Mouse (Mus musculus) stomach, embryonic 15.5 days (tissue): ENCODE results near the gene Ecm1. TPM values are rescaled to one million over a fixed set of nuclear protein-coding genes. Genes with fewer than 3 reads are reported as not detected.
A peak's percentile ranks its signal among the peaks of the same experiment; 100 is the strongest.

Experiments used
- ATAC-seq: fragments of 200-750 bp; cut with Nextera tagmentation; 2 replicates; pipeline ENCODE4 v1.8.0; 2017; ENCODE audit warnings: low read depth, moderate number of reproducible peaks, moderate TSS enrichment; ENCODE audit not compliant: insufficient read depth, low FRiP score
- H3K27ac ChIP-seq: fragments of 300-500 bp; sonication (generic); 2 replicates; pipeline ENCODE4 v1.5.1; 2015; ENCODE audit warnings: mild to moderate bottlenecking, inconsistent platforms
- H3K27me3 ChIP-seq: fragments of 300-500 bp; sonication (generic); replicated peaks from 2 replicates; pipeline ENCODE4 v1.6.1; 2015; ENCODE audit warnings: inconsistent platforms
- H3K36me3 ChIP-seq: fragments of 300-500 bp; sonication (generic); 2 replicates; pipeline ENCODE4 v1.6.1; 2015; ENCODE audit warnings: inconsistent platforms
- H3K4me1 ChIP-seq: fragments of 300-500 bp; sonication (generic); 2 replicates; pipeline ENCODE4 v1.6.1; 2015; ENCODE audit warnings: inconsistent platforms
- H3K4me2 ChIP-seq: fragments of 300-500 bp; sonication (generic); 2 replicates; pipeline ENCODE4 v1.6.1; 2015; ENCODE audit warnings: mild to moderate bottlenecking, inconsistent platforms
- H3K4me3 ChIP-seq: fragments of 300-500 bp; sonication (generic); replicated peaks from 2 replicates; pipeline ENCODE4 v1.5.1; 2015; ENCODE audit warnings: inconsistent platforms
- H3K9ac ChIP-seq: fragments of 300-500 bp; sonication (generic); 2 replicates; pipeline ENCODE4 v1.6.1; 2015; ENCODE audit warnings: inconsistent platforms
- H3K9me3 ChIP-seq: fragments of 300-500 bp; sonication (generic); 2 replicates; pipeline ENCODE4 v1.6.1; 2016; ENCODE audit warnings: inconsistent platforms
- WGBS: fragments of 180-500 bp; shearing (Covaris S2); methylation state at CpG from one replicate; pipeline ENCODE4 v1.1.7; 2015; 5-methylcytosine and 5-hydroxymethylcytosine counted together
- microRNA-seq: library from miRNA; unstranded; fragments of <30 nt; microRNA quantifications from one replicate; pipeline ENCODE4, GENCODE M21; 2016
- polyA plus RNA-seq: library from polyadenylated mRNA; unstranded; fragments of >200 nt; fragmentation: Nextera tagmentation; extraction: Ambion mirVana; gene quantifications from 2 replicates; pipeline ENCODE4 v1.2.1, GENCODE M21; 2015

The Ecm1 gene
- polyA plus RNA-seq, 1 experiment from 2014 or later: 42.6 TPM

GRCm38 (mm10) chr3:95687524-95688421 lies 51.6 kb downstream of the Ecm1 start, which contains the start of gene Adamtsl4:
TSS of gene Adamtsl4 (minus strand) at chr3:95687917.
- no peaks in the 10 kb centered on the region for H3K27me3 ChIP-seq
- peaks cover 36% of the 10 kb centered on the region for H3K4me1 ChIP-seq
- no peaks in the 10 kb centered on the region for H3K36me3 ChIP-seq
- 4% methylated on average over 50 of the region's 50 CpGs for WGBS
- H3K4me3 ChIP-seq: peak within 1 kb of the TSS; percentile 50
- no peaks in the 10 kb centered on the region for H3K9me3 ChIP-seq
- peak; percentile 51 for ATAC-seq
- peak within 1 kb of the TSS; percentile 29 for H3K9ac ChIP-seq
- H3K27ac ChIP-seq: peak within 1 kb of the TSS; percentile 95
- peak within 1 kb of the TSS; percentile 92 for H3K4me2 ChIP-seq

- Histone ChIP-seq H3K27ac (peak overlapping the region; percentile 95), H3K27me3 (no peaks in the 10 kb centered on the region), H3K4me3 (peak overlapping the region; percentile 50), H3K4me1 (peaks cover 36% of the 10 kb centered on the region), H3K9me3 (no peaks in the 10 kb centered on the region), H3K9ac (peak overlapping the region; percentile 29; the same call in 1 of the 2 replicates), H3K4me2 (peak overlapping the region; percentile 92), H3K36me3 (no peaks in the 10 kb centered on the region)
- ATAC-seq: peak; percentile 5; the same call in 1 of the 2 replicates
- 10% methylated on average over 4 of the region's 4 CpGs for WGBS
Observed at GRCm38 (mm10) chr3:95687168-95687523, 52.2 kb downstream of the Ecm1 start.

- Histone ChIP-seq H3K36me3 (no peaks in the 10 kb centered on the region), H3K27me3 (no peaks in the 10 kb centered on the region), H3K9me3 (no peaks in the 10 kb centered on the region), H3K27ac (peak overlapping the region; percentile 95; the same call in 1 of the 2 replicates), H3K9ac (no peak overlapping the region), H3K4me3 (peak overlapping the region; percentile 50), H3K4me1 (peaks cover 36% of the 10 kb centered on the region), H3K4me2 (peak overlapping the region; percentile 92)
- ATAC-seq: no peak
- whole genome bisulfite sequencing: 49% methylated on average over 10 of the region's 10 CpGs
Observed at GRCm38 (mm10) chr3:95686492-95687167, 52.7 kb downstream of the Ecm1 start.

GRCm38 (mm10) chr3:95685701-95686100 lies 53.7 kb downstream of the Ecm1 start:
- no peak overlapping the region for H3K27ac ChIP-seq
- no peaks in the 10 kb centered on the region for H3K27me3 ChIP-seq
- no peak overlapping the region for H3K9ac ChIP-seq
- no peak overlapping the region for H3K4me3 ChIP-seq
- no peaks in the 10 kb centered on the region for H3K36me3 ChIP-seq
- H3K4me1 ChIP-seq: peaks cover 38% of the 10 kb centered on the region
- H3K9me3 ChIP-seq: no peaks in the 10 kb centered on the region
- no peak overlapping the region for H3K4me2 ChIP-seq
- WGBS: 68% methylated on average over 2 of the region's 2 CpGs
- ATAC-seq: no peak

GRCm38 (mm10) chr3:95685301-95685700 lies 54.1 kb downstream of the Ecm1 start:
- H3K9me3 ChIP-seq: no peaks in the 10 kb centered on the region
- no peak overlapping the region for H3K4me2 ChIP-seq
- ATAC-seq: no peak
- H3K36me3 ChIP-seq: no peaks in the 10 kb centered on the region
- no peak overlapping the region for H3K4me3 ChIP-seq
- no peak overlapping the region for H3K9ac ChIP-seq
- H3K27ac ChIP-seq: no peak overlapping the region
- H3K27me3 ChIP-seq: no peaks in the 10 kb centered on the region
- peaks cover 40% of the 10 kb centered on the region for H3K4me1 ChIP-seq
- 74% methylated on average over 4 of the region's 4 CpGs for WGBS

- Histone ChIP-seq H3K9me3 (no peaks in the 10 kb centered on the region), H3K4me3 (no peak overlapping the region), H3K27me3 (no peaks in the 10 kb centered on the region), H3K36me3 (no peaks in the 10 kb centered on the region), H3K27ac (no peak overlapping the region), H3K4me1 (peaks cover 40% of the 10 kb centered on the region), H3K4me2 (no peak overlapping the region), H3K9ac (no peak overlapping the region)
- 51% methylated on average over 7 of the region's 8 CpGs for WGBS
- no peak for ATAC-seq
Observed at GRCm38 (mm10) chr3:95684846-95685245, 54.5 kb downstream of the Ecm1 start.

Small RNA genes within 50 kb of the gene (microRNA-seq; reads per million reads assigned to microRNA genes)
- 0.58 reads per million for gene Mir7014

Other genes starting within 250 kb of the Ecm1 start
- 11.7 and 12.2 TPM in 2 replicates for gene Ctsk, start 240.3 kb downstream of the Ecm1 start, polyA plus RNA-seq
- gene Ctss, start 212.8 kb downstream of the Ecm1 start, polyA plus RNA-seq: 32.5 and 33.6 TPM in 2 replicates
- not detected in 2 replicates for gene Hormad1, start 179.9 kb downstream of the Ecm1 start, polyA plus RNA-seq
- 36.5 and 39.0 TPM in 2 replicates for gene Golph3l, start 150.6 kb downstream of the Ecm1 start, polyA plus RNA-seq
- 65.6 and 71.0 TPM in 2 replicates for gene Ensa, start 114.6 kb downstream of the Ecm1 start, polyA plus RNA-seq
- 54.1 and 57.7 TPM in 2 replicates for gene Mcl1, start 80.8 kb downstream of the Ecm1 start, polyA plus RNA-seq
- gene Adamtsl4, start 51.7 kb downstream of the Ecm1 start, polyA plus RNA-seq: 3.8 and 7.3 TPM in 2 replicates
- 46.4 and 50.2 TPM in 2 replicates for gene Tars2, start 20.6 kb upstream of the Ecm1 start, polyA plus RNA-seq
- 20.5 TPM in 2 replicates for gene Rprd2, start 79.3 kb upstream of the Ecm1 start, polyA plus RNA-seq
- gene Prpf3, start 116.3 kb upstream of the Ecm1 start, polyA plus RNA-seq: 44.0 and 44.7 TPM in 2 replicates
- gene Mrps21, start 131.9 kb upstream of the Ecm1 start, polyA plus RNA-seq: 312 and 324 TPM in 2 replicates
- 5.3 and 5.6 TPM in 2 replicates for gene Ciart, start 142.7 kb upstream of the Ecm1 start, polyA plus RNA-seq
- gene BC028528, start 152.4 kb upstream of the Ecm1 start, polyA plus RNA-seq: 25.2 and 26.7 TPM in 2 replicates
- gene Aph1a, start 154.4 kb upstream of the Ecm1 start, polyA plus RNA-seq: 31.9 and 36.8 TPM in 2 replicates
- gene Car14, start 165.1 kb upstream of the Ecm1 start, polyA plus RNA-seq: 2.8 and 3.0 TPM in 2 replicates
- gene Anp32e, start 189.7 kb upstream of the Ecm1 start, polyA plus RNA-seq: 159 and 180 TPM in 2 replicates